Mouse (Mus musculus) brain, embryonic 18.5 days (tissue): ENCODE data around the gene Gna15.

Experiments
- DNase-seq: peaks from one replicate; pipeline ENCODE4 v3.0.0-alpha.2; 2012; ENCODE audit warnings: low read depth, low spot score

Gna15 gene

GRCm38 (mm10) chr10:81467670-81468235 lies 56.3 kb downstream of the Gna15 start:
- no peak for DNase-seq

GRCm38 (mm10) chr10:81466881-81467280 lies 57.1 kb downstream of the Gna15 start:
- no peak for DNase-seq

- DNase-seq: no peak
Observed at GRCm38 (mm10) chr10:81466066-81466465, 58.0 kb downstream of the Gna15 start.

GRCm38 (mm10) chr10:81465265-81465645 lies 58.8 kb downstream of the Gna15 start:
- DNase-seq: no peak

GRCm38 (mm10) chr10:81464405-81465264 lies 59.4 kb downstream of the Gna15 start:
- no peak for DNase-seq

GRCm38 (mm10) chr10:81463531-81463930 lies 60.5 kb downstream of the Gna15 start:
- DNase-seq: no peak

- no peak for DNase-seq
Observed at GRCm38 (mm10) chr10:81462917-81463316, 61.1 kb downstream of the Gna15 start.

- DNase-seq: no peak
Observed at GRCm38 (mm10) chr10:81462415-81462804, 61.6 kb downstream of the Gna15 start.

- no peak for DNase-seq
Observed at GRCm38 (mm10) chr10:81461673-81462414, 62.2 kb downstream of the Gna15 start.

- DNase-seq: no peak
Observed at GRCm38 (mm10) chr10:81460951-81461350, 63.1 kb downstream of the Gna15 start.

GRCm38 (mm10) chr10:81460471-81460870 lies 63.6 kb downstream of the Gna15 start:
- no peak for DNase-seq

GRCm38 (mm10) chr10:81459399-81459798 lies 64.6 kb downstream of the Gna15 start:
- no peak for DNase-seq

GRCm38 (mm10) chr10:81458267-81458666 lies 65.8 kb downstream of the Gna15 start:
- no peak for DNase-seq

GRCm38 (mm10) chr10:81457624-81458023 lies 66.4 kb downstream of the Gna15 start:
- no peak for DNase-seq

- no peak for DNase-seq
Observed at GRCm38 (mm10) chr10:81456983-81457563, 67.0 kb downstream of the Gna15 start.

GRCm38 (mm10) chr10:81455181-81455895 lies 68.7 kb downstream of the Gna15 start, which contains the start of gene Nfic:
Gene Nfic (minus strand): TSS chr10:81455635.
- no peak for DNase-seq

- no peak for DNase-seq
Observed at GRCm38 (mm10) chr10:81454106-81454505, 69.9 kb downstream of the Gna15 start.

GRCm38 (mm10) chr10:81452947-81453288 lies 71.1 kb downstream of the Gna15 start:
- no peak for DNase-seq
